Mouse (Mus musculus) midbrain, embryonic 11.5 days (tissue): ENCODE measurements around the gene Lrat. TPM values are rescaled to one million over a fixed set of nuclear protein-coding genes. Genes with fewer than 3 reads are reported as not detected.

Experiments
- ATAC-seq: fragments of 200-750 bp; cut with Nextera tagmentation; 2 replicates; pipeline ENCODE4 v1.8.0; 2017; ENCODE audit warnings: moderate TSS enrichment, moderate library complexity; ENCODE audit not compliant: low FRiP score
- DNase-seq: peaks from one replicate; pipeline ENCODE4 v3.0.0; 2015; ENCODE audit warnings: low spot score; ENCODE audit errors: missing footprints
- H3K27ac ChIP-seq: fragments of 300-500 bp; sonication (generic); 2 replicates; pipeline ENCODE4 v1.5.1; 2014; ENCODE audit warnings: low read depth, low read length
- H3K27me3 ChIP-seq: fragments of 300-500 bp; sonication (generic); 2 replicates; pipeline ENCODE4 v1.6.1; 2014; ENCODE audit warnings: mild to moderate bottlenecking, low read length, moderate library complexity, mixed read lengths; ENCODE audit not compliant: control insufficient read depth, insufficient read depth
- H3K36me3 ChIP-seq: fragments of 300-500 bp; sonication (generic); 2 replicates; pipeline ENCODE4 v1.6.1; 2014; ENCODE audit warnings: mild to moderate bottlenecking, low read length, moderate library complexity, mixed read lengths; ENCODE audit not compliant: control insufficient read depth, insufficient read depth
- H3K4me1 ChIP-seq: fragments of 300-500 bp; sonication (generic); 2 replicates; pipeline ENCODE4 v1.6.1; 2014; ENCODE audit warnings: low read length; ENCODE audit not compliant: control insufficient read depth, insufficient read depth
- H3K4me2 ChIP-seq: fragments of 300-500 bp; sonication (generic); 2 replicates; pipeline ENCODE4 v1.6.1; 2014; ENCODE audit warnings: mild to moderate bottlenecking, moderate library complexity
- H3K4me3 ChIP-seq: fragments of 300-500 bp; sonication (generic); 2 replicates; pipeline ENCODE4 v1.5.1; 2014; ENCODE audit warnings: low read depth, low read length
- H3K9ac ChIP-seq: fragments of 300-500 bp; sonication (generic); 2 replicates; pipeline ENCODE4 v1.6.1; 2014; ENCODE audit warnings: low read length
- H3K9me3 ChIP-seq: fragments of 300-500 bp; sonication (generic); 2 replicates; pipeline ENCODE4 v1.6.1; 2016; ENCODE audit warnings: low read length; ENCODE audit not compliant: control insufficient read depth
- WGBS: fragments of 180-500 bp; shearing (Covaris S2); extraction: QIAGEN DNeasy Blood & Tissue Kit; methylation state at CpG from one replicate; pipeline ENCODE4 v1.1.7; 2014; 5-methylcytosine and 5-hydroxymethylcytosine counted together
- polyA plus RNA-seq: library from polyadenylated mRNA; unstranded; fragments of >200 nt; fragmentation: Nextera tagmentation; extraction: Ambion mirVana; gene quantifications from 2 replicates; pipeline ENCODE4 v1.2.1, GENCODE M21; 2014

The Lrat gene
- 0.05 and 0.07 TPM in 2 replicates for polyA plus RNA-seq

- H3K27me3 ChIP-seq: peaks cover 23% of the 10 kb centered on the region
- H3K9me3 ChIP-seq: no peaks in the 10 kb centered on the region; the same call in 1 of the 2 replicates
- WGBS: 1% methylated on average over 35 of the region's 35 CpGs
- H3K4me3 ChIP-seq: peak within 1 kb of the TSS; percentile 44
- peak within 1 kb of the TSS; percentile 93 for H3K4me2 ChIP-seq
- peak; percentile 77 for ATAC-seq
- H3K27ac ChIP-seq: no peak within 1 kb of the TSS
- peaks cover 5% of the 10 kb centered on the region for H3K4me1 ChIP-seq
- DNase-seq: no peak
- H3K36me3 ChIP-seq: no peaks in the 10 kb centered on the region
- H3K9ac ChIP-seq: peak within 1 kb of the TSS; percentile 33
Measured at GRCm38 (mm10) chr3:82903613-82904205, at the start of gene Lrat. TSS of gene Lrat (minus strand) at chr3:82903973.

GRCm38 (mm10) chr3:82952173-82952962, 48.6 kb upstream of the Lrat start:
- Histone ChIP-seq H3K4me3 (no peak overlapping the region), H3K27me3 (no peaks in the 10 kb centered on the region), H3K4me1 (no peaks in the 10 kb centered on the region), H3K36me3 (no peaks in the 10 kb centered on the region), H3K27ac (no peak overlapping the region), H3K9me3 (no peaks in the 10 kb centered on the region), H3K9ac (no peak overlapping the region), H3K4me2 (no peak overlapping the region)
- 78% methylated on average over 4 of the region's 4 CpGs for WGBS
- no peak for DNase-seq
- ATAC-seq: no peak

DNA sequence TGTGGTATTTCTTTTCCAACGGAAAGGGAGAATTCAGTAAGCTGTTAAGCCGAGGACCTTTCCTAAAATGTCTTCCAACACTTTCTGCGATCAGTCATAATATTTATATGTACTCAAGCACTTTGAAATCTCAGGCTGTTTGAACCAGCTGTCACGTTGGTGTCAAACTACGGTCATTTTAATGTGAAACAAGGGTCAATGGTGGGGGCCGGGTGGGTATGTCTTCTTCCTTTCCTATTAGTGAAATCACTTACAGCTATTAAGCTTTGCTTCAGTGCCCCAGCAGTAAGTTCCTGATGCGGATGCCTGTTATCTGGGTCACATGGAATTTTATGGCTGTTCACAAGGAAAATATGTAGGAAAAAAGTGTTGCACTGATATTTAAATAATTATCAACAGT, 46.9 kb upstream of the Lrat start:
- no peaks in the 10 kb centered on the region for H3K27me3 ChIP-seq
- no peak overlapping the region for H3K27ac ChIP-seq
- ATAC-seq (no peak), DNase-seq (no peak)
- no peaks in the 10 kb centered on the region for H3K9me3 ChIP-seq
- 83% methylated on average over 7 of the region's 7 CpGs for WGBS
- H3K9ac ChIP-seq: no peak overlapping the region
- no peak overlapping the region for H3K4me2 ChIP-seq
- no peaks in the 10 kb centered on the region for H3K4me1 ChIP-seq
- no peaks in the 10 kb centered on the region for H3K36me3 ChIP-seq
- no peak overlapping the region for H3K4me3 ChIP-seq

- no peak overlapping the region for H3K4me2 ChIP-seq
- H3K4me1 ChIP-seq: no peaks in the 10 kb centered on the region
- DNase-seq (no peak), ATAC-seq (no peak)
- no peak overlapping the region for H3K9ac ChIP-seq
- WGBS: 76% methylated on average over 10 of the region's 10 CpGs
- no peak overlapping the region for H3K27ac ChIP-seq
- no peak overlapping the region for H3K4me3 ChIP-seq
- H3K27me3 ChIP-seq: no peaks in the 10 kb centered on the region
- H3K9me3 ChIP-seq: no peaks in the 10 kb centered on the region
- H3K36me3 ChIP-seq: no peaks in the 10 kb centered on the region
Measured at GRCm38 (mm10) chr3:82950208-82950607, 46.4 kb upstream of the Lrat start.

DNA sequence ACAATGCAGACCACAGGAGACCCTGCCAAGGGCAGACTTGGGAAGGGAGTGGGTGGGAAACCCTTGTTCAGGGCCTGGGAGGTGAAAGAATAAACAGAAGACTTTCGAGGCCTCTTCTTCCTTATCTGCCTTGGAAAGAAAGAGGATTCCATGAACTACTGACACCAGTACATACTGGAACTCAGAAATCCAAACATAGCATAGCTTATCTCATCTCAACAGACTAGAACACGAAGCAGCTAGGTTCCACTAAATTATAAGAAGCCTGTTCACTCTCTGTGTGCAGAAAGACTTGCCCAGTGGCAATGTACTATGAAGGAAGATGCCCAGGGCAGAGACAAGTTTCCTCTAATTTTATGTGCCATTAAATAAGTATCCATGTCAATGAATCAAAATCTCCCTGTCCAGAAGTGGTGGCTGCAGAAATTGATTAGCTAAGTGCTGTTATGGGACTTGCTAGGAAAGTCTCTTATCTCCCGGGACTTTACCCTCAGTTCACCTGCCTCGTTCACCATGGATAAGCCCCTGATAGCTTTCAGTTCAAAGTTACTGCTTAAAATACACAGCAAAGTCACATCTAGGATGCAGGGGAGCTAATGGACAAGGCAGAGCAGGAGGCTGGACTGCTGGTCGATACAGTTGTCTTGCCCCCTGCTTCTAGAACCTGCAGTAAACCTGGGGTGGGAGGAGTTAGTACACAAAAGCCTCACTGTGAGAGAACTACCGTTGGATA, 42.8 kb upstream of the Lrat start:
- no peak for ATAC-seq
- no peaks in the 10 kb centered on the region for H3K36me3 ChIP-seq
- no peak for DNase-seq

GRCm38 (mm10) chr3:82927917-82928316, 24.1 kb upstream of the Lrat start:
- no peaks in the 10 kb centered on the region for H3K9me3 ChIP-seq
- ATAC-seq (no peak), DNase-seq (no peak)
- 93% methylated on average over 2 of the region's 2 CpGs for WGBS
- H3K4me3 ChIP-seq: no peak overlapping the region
- H3K9ac ChIP-seq: no peak overlapping the region
- no peaks in the 10 kb centered on the region for H3K27me3 ChIP-seq
- no peak overlapping the region for H3K27ac ChIP-seq
- H3K4me2 ChIP-seq: no peak overlapping the region
- no peaks in the 10 kb centered on the region for H3K4me1 ChIP-seq
- H3K36me3 ChIP-seq: no peaks in the 10 kb centered on the region

More for the DNA sequence above, 42.8 kb upstream of the Lrat start:
- no peak overlapping the region for H3K9ac ChIP-seq
- H3K9me3 ChIP-seq: no peaks in the 10 kb centered on the region
- H3K27ac ChIP-seq: no peak overlapping the region
- H3K4me2 ChIP-seq: no peak overlapping the region
- no peaks in the 10 kb centered on the region for H3K27me3 ChIP-seq
- 65% methylated on average over 6 of the region's 6 CpGs for WGBS
- no peak overlapping the region for H3K4me3 ChIP-seq
- no peaks in the 10 kb centered on the region for H3K4me1 ChIP-seq

DNA sequence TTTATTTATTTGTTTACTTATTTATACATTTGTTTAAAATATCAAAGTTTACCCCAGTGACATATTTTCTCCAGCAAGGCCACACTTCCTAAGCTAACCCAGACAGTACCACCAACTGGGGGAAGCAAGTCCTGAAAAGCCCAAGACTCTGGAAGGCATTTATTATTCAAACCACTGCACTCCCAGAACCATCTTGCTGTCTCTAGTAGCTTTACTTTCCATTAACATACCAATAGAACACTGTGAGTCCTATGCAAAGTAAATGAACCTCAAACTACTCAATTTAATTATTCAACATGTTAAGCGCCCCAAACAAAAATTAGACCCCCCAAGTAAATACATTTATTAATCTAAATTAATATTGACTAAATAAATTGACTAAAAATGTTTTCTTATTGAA, 11.9 kb upstream of the Lrat start:
- no peaks in the 10 kb centered on the region for H3K4me1 ChIP-seq
- H3K27ac ChIP-seq: no peak overlapping the region
- DNase-seq: no peak
- WGBS: 24% methylated on average over 1 of the region's 1 CpGs
- no peaks in the 10 kb centered on the region for H3K9me3 ChIP-seq
- no peak overlapping the region for H3K4me2 ChIP-seq
- H3K9ac ChIP-seq: no peak overlapping the region
- H3K36me3 ChIP-seq: no peaks in the 10 kb centered on the region
- H3K27me3 ChIP-seq: no peaks in the 10 kb centered on the region
- ATAC-seq: no peak
- no peak overlapping the region for H3K4me3 ChIP-seq

DNA sequence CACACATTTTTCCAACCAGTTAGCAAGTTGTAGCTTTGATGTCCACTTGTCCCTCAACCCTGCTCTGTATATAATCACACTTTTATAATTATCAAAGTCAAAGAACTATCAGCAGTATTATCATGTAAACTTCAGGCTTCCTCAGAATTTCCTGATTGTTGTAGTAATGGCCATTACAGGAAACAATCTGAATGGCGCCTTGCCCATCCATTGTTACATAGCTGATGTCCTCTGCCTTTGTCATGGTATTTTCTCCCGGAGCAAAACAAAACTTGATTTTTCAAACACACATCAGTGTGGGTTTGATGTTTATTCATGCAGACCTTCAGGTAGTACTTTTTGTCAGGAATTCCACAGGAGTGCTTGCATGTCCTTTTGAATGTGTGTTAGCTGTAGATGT, 4.9 kb upstream of the Lrat start:
- Histone ChIP-seq H3K4me1 (peaks cover 1% of the 10 kb centered on the region), H3K36me3 (no peaks in the 10 kb centered on the region), H3K27me3 (peaks cover 9% of the 10 kb centered on the region), H3K4me2 (no peak overlapping the region), H3K27ac (no peak overlapping the region), H3K9ac (no peak overlapping the region), H3K4me3 (no peak overlapping the region), H3K9me3 (no peaks in the 10 kb centered on the region)
- DNase-seq: no peak
- no peak for ATAC-seq
- WGBS: 85% methylated on average over 2 of the region's 2 CpGs
